Mouse (Mus musculus) midbrain, embryonic 14.5 days (tissue): Measurements from ENCODE around the gene Gm19935. TPM values are rescaled to one million over a fixed set of nuclear protein-coding genes. Genes with fewer than 3 reads are reported as not detected.

Experiments
- ATAC-seq: fragments of 200-750 bp; cut with Nextera tagmentation; 2 replicates; pipeline ENCODE4 v1.8.0; 2017; ENCODE audit warnings: moderate number of reproducible peaks, moderate library complexity; ENCODE audit not compliant: low FRiP score, low TSS enrichment
- DNase-seq: peaks from one replicate; pipeline ENCODE4 v3.0.0-alpha.2; 2015
- H3K27ac ChIP-seq: fragments of 300-500 bp; sonication (generic); replicated peaks from 2 replicates; pipeline ENCODE4 v1.5.1; 2014; ENCODE audit warnings: mild to moderate bottlenecking, low read depth, low read length, moderate library complexity
- H3K27me3 ChIP-seq: fragments of 300-500 bp; sonication (generic); 2 replicates; pipeline ENCODE4 v1.6.1; 2014; ENCODE audit warnings: low read length, control low read depth, mixed read lengths; ENCODE audit not compliant: control insufficient read depth, insufficient read depth
- H3K36me3 ChIP-seq: fragments of 300-500 bp; sonication (generic); 2 replicates; pipeline ENCODE4 v1.6.1; 2014; ENCODE audit warnings: low read length, control low read depth; ENCODE audit not compliant: control insufficient read depth, insufficient read depth
- H3K4me1 ChIP-seq: fragments of 300-500 bp; sonication (generic); 2 replicates; pipeline ENCODE4 v1.6.1; 2014; ENCODE audit warnings: mild to moderate bottlenecking, antibody characterized with exemption, low read length, control low read depth; ENCODE audit not compliant: control insufficient read depth, insufficient read depth
- H3K4me2 ChIP-seq: fragments of 300-500 bp; sonication (generic); 2 replicates; pipeline ENCODE4 v1.6.1; 2014; ENCODE audit warnings: mild to moderate bottlenecking, low read length, moderate library complexity
- H3K4me3 ChIP-seq: fragments of 300-500 bp; sonication (generic); replicated peaks from 2 replicates; pipeline ENCODE4 v1.5.1; 2014; ENCODE audit warnings: low read depth, low read length
- H3K9ac ChIP-seq: fragments of 300-500 bp; sonication (generic); replicated peaks from 2 replicates; pipeline ENCODE4 v1.6.1; 2014; ENCODE audit warnings: mild to moderate bottlenecking, low read length, moderate library complexity
- H3K9me3 ChIP-seq: fragments of 300-500 bp; sonication (generic); 2 replicates; pipeline ENCODE4 v1.6.1; 2016; ENCODE audit warnings: low read length, control low read depth, mixed read lengths; ENCODE audit not compliant: control insufficient read depth
- WGBS: fragments of 180-500 bp; shearing (Covaris S2); extraction: QIAGEN DNeasy Blood & Tissue Kit; methylation state at CpG from one replicate; pipeline ENCODE4 v1.1.7; 2014; 5-methylcytosine and 5-hydroxymethylcytosine counted together
- polyA plus RNA-seq: library from polyadenylated mRNA; unstranded; fragments of >200 nt; fragmentation: Nextera tagmentation; extraction: Ambion mirVana; gene quantifications from 2 replicates; pipeline ENCODE4 v1.2.1, GENCODE M21; 2014

The Gm19935 gene
- 0.22 TPM in 1 of 2 replicates, not detected in the other for polyA plus RNA-seq

DNA sequence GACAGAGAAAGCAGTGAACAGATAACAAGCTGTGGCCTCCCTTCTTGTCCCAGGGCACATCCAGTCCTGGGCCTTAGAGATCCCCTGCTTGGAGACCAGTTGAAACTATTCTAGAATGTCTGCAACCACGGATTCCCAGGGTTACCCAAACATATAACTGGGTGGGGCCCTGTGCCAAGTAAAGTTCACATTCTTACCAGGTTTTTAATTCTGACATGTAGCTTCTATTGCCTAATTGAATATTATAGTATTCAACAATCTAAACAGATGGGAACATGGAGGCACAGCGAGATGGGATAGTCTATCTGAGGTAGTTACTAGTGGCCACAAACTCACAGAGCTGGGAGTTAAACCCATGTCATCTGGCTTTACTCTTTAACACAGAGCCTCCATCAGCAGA is at the start of gene Gm19935:
Gene Gm19935 (minus strand): TSS at position 101 of the 400 bp plus-strand sequence.
- Histone ChIP-seq H3K4me2 (no peak within 1 kb of the TSS), H3K9me3 (no peaks in the 10 kb centered on the region), H3K4me1 (peaks cover 7% of the 10 kb centered on the region; the same call in 1 of the 2 replicates), H3K9ac (no peak within 1 kb of the TSS), H3K4me3 (no peak within 1 kb of the TSS), H3K27ac (no peak within 1 kb of the TSS; the same call in 1 of the 2 replicates), H3K27me3 (no peaks in the 10 kb centered on the region), H3K36me3 (no peaks in the 10 kb centered on the region)
- no peak for ATAC-seq
- WGBS: 79% methylated on average over 2 of the region's 2 CpGs
- no peak for DNase-seq

DNA sequence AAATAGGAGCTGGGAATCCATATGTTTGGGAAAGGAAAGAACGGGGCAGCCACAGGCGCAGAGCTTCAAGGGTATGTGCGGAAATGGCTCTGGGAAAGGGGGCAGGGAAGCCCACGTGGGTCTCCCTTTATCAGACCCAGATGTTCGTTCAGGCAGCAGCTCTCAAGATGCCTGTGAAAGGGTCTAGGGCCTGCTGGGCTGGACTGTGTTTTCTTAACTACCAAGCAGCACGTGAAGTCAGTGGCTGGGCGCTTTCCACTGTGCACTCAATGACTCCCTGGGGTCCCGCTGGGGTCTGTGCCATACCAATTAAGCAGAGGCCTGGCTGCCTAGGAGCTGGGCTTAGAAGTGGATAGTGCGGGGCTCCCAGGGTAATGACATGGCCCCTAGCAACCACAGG is 44.8 kb upstream of the Gm19935 start:
- Histone ChIP-seq H3K9ac (peak overlapping the region; percentile 31; the same call in 1 of the 2 replicates), H3K9me3 (no peaks in the 10 kb centered on the region), H3K27ac (peak overlapping the region; percentile 83), H3K4me2 (peak overlapping the region; percentile 37), H3K4me3 (no peak overlapping the region), H3K36me3 (no peaks in the 10 kb centered on the region), H3K4me1 (peaks cover 18% of the 10 kb centered on the region), H3K27me3 (no peaks in the 10 kb centered on the region)
- ATAC-seq: peak; percentile 88
- WGBS: 2% methylated on average over 9 of the region's 9 CpGs
- peak; percentile 83 for DNase-seq

DNA sequence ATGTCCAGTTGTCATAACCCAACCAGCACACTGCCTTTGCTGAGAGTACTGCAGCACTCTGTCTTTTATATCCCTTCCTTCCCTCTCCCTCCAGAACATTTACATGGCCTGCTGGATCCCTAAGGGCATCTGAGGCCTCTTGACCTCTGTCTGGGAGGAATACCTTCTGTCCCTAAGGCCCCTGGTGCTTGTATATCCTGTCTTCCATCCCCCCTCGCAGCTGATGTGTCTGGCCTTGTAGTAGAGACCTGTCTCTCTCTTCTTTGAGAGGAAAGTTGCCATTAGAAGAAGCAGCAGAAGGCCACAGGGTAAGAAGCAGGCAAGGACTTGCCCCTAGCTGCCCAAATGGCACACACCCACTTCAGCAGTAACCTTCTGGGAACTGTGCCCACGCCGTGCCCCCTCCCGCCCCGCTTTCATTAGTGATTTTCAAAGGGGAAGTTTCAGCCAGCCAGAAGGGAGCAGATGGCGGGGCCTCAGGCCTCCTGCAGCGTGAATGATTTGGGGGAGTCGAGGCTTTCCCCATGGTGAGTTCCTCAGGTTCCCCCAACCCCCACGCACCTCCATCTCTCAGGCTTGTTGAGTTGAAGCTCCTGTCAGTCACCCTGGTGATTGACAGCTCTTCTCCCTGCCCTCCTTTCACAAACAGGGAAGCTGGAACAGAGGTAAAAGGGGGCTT is 44.2 kb upstream of the Gm19935 start:
- no peaks in the 10 kb centered on the region for H3K9me3 ChIP-seq
- peaks cover 18% of the 10 kb centered on the region for H3K4me1 ChIP-seq
- H3K4me2 ChIP-seq: peak overlapping the region; percentile 37
- no peak overlapping the region for H3K4me3 ChIP-seq
- no peaks in the 10 kb centered on the region for H3K36me3 ChIP-seq
- peak; percentile 73 for DNase-seq
- peak; percentile 57 for ATAC-seq
- 3% methylated on average over 9 of the region's 9 CpGs for WGBS
- H3K27me3 ChIP-seq: no peaks in the 10 kb centered on the region
- H3K27ac ChIP-seq: peak overlapping the region; percentile 83
- peak overlapping the region; percentile 31; the same call in 1 of the 2 replicates for H3K9ac ChIP-seq

DNA sequence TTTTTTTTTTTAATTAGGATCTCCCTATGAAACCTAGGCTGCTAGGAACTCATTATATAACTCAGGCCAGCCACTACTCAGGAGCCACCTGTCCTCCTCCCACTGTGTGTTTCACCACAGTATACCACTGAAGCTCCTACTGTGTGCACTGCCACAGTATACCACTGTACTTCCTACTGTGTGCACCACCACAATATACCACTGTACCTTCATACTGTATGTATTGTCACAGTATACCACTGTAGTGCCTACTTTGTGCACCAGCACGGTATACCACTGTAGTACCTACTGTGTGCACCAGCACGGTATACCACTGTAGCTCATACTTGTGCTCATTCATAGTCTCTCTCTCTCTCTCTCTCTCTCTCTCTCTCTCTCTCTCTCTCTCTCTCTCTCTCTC is 40.9 kb upstream of the Gm19935 start:
- Histone ChIP-seq H3K4me3 (no peak overlapping the region), H3K4me1 (peaks cover 31% of the 10 kb centered on the region), H3K27me3 (no peaks in the 10 kb centered on the region), H3K36me3 (no peaks in the 10 kb centered on the region), H3K27ac (no peak overlapping the region), H3K4me2 (no peak overlapping the region), H3K9me3 (no peaks in the 10 kb centered on the region), H3K9ac (no peak overlapping the region)
- ATAC-seq (no peak), DNase-seq (no peak)
- WGBS: 95% methylated on average over 2 of the region's 2 CpGs

DNA sequence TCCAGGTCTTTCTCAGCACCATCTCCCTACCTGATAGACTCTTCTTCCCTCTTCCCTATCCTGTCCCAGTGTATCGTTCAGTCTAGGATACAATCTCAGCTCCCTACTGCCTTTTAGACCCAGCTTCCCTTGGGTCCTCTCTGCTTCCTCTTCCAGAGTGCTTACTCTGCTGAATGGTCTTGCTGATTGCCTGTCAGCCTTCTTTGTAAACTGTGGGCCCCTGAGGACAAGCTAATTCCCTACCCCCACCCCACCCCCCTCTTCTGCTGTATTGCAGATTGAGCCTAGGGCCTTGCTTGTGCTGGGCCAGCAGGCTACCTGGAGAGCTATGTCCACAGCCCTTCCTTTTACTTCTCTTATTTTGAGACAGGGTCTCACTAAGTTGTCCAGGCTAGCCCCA is 39.8 kb upstream of the Gm19935 start:
- 24% methylated on average over 1 of the region's 1 CpGs for WGBS
- Histone ChIP-seq H3K4me3 (no peak overlapping the region), H3K27ac (no peak overlapping the region), H3K36me3 (no peaks in the 10 kb centered on the region), H3K4me1 (peaks cover 22% of the 10 kb centered on the region), H3K4me2 (no peak overlapping the region), H3K9ac (no peak overlapping the region), H3K9me3 (no peaks in the 10 kb centered on the region), H3K27me3 (no peaks in the 10 kb centered on the region)
- ATAC-seq: no peak
- DNase-seq: no peak

DNA sequence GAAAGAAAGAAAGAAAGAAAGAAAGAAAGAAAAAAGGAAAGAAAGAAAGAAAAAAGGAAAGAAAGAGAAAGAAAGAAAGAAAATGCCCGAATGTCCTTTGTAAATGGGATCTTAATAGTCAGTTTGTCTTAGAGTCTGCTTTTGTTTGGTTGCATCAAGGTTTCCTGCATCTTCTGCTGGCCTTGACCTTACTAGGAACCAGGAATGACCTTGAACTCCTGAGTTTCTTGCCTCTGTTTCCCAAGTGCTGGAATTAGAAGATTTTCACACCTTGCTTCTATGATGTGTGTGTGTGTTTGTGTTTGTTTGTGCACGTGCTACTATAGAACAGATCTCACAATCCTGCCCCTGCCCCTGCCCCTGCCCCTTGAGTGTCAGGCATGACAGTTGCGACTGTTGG is 39.0 kb upstream of the Gm19935 start:
- no peaks in the 10 kb centered on the region for H3K9me3 ChIP-seq
- no peak for ATAC-seq
- H3K27me3 ChIP-seq: no peaks in the 10 kb centered on the region
- no peak overlapping the region for H3K4me2 ChIP-seq
- peaks cover 14% of the 10 kb centered on the region for H3K4me1 ChIP-seq
- no peak for DNase-seq
- H3K36me3 ChIP-seq: no peaks in the 10 kb centered on the region
- WGBS: 93% methylated on average over 3 of the region's 3 CpGs
- no peak overlapping the region for H3K9ac ChIP-seq
- no peak overlapping the region for H3K27ac ChIP-seq
- H3K4me3 ChIP-seq: no peak overlapping the region

DNA sequence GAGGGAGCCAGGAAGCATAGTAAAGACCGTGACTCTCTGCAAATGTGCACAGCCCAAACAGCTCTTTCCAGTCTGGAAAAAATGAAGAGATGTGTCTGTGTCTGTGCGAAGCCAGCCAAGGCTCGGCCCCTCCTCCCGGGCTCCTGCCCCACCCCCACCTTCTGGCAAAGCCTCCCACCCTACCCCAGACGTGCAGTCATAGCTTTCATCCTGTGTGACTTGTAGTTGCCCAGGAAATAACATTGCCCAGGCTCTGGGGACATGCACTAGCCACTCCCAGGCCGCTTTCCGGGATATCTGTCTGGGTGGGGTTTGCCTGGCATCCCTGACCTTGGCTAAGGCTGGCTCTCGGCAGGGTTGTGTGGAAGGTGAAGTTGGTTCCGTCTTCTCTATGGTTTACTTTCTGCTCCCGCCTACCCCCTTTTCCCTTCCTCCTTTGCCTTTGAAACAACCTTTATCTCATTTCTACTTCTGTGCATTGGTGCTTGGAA is 37.5 kb upstream of the Gm19935 start:
- no peaks in the 10 kb centered on the region for H3K27me3 ChIP-seq
- no peaks in the 10 kb centered on the region for H3K36me3 ChIP-seq
- no peaks in the 10 kb centered on the region for H3K9me3 ChIP-seq
- H3K4me2 ChIP-seq: 0 out of 2 replicates have a peak overlapping the region, but pooled peaks have one; percentile 16
- H3K4me1 ChIP-seq: peaks cover 15% of the 10 kb centered on the region
- no peak overlapping the region for H3K9ac ChIP-seq
- no peak overlapping the region for H3K4me3 ChIP-seq
- peak overlapping the region; percentile 20 for H3K27ac ChIP-seq
- DNase-seq: peak; percentile 69
- WGBS: 11% methylated on average over 10 of the region's 10 CpGs
- peak; percentile 74 for ATAC-seq

DNA sequence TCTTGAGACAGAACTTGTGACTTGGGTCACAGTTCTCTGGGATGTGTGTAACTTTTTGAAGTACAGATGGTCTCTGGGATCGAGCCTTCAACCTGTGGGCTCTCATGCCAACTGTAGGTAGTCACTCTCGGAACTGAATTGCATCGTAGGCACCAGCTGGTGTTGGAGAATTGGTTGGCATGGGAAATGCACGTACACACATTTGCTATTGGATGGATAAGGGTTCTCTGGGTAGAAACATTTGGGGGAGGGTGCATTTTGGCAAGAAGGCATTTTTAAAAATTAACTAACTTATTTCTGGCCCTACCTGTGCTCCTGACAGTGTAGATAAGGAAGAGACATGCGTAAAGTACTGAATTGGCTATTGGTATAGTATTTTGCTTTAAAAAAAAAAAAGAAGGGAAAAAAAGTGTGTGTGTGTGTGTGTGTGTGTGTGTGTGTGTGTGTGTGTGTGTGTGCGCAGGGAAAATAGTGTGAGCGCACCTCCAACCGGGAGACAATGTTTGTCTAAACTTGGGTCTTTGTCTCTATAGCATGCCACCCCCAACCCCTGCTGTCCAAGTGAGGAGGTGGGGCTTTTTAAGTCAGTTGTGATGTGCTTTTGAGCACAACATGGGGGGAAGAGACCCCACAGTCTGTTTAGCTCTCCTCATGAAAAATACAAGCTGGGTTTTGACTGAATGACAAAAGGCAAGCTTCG is 36.9 kb upstream of the Gm19935 start:
- no peaks in the 10 kb centered on the region for H3K9me3 ChIP-seq
- peak overlapping the region; percentile 20 for H3K27ac ChIP-seq
- WGBS: 51% methylated on average over 9 of the region's 9 CpGs
- H3K27me3 ChIP-seq: no peaks in the 10 kb centered on the region
- H3K4me2 ChIP-seq: 0 out of 2 replicates have a peak overlapping the region, but pooled peaks have one; percentile 16
- H3K4me3 ChIP-seq: no peak overlapping the region
- DNase-seq: no peak
- peak; percentile 46; the same call in 1 of the 2 replicates for ATAC-seq
- H3K36me3 ChIP-seq: no peaks in the 10 kb centered on the region
- peaks cover 21% of the 10 kb centered on the region for H3K4me1 ChIP-seq
- no peak overlapping the region for H3K9ac ChIP-seq
